ENCODE assay signal across 13 mouse cellular contexts in genomic region chr3:87154398-87155287, GRCm38 (mm10). TPM values are rescaled to one million over a fixed set of nuclear protein-coding genes. Genes with fewer than 3 reads are reported as not detected.
DNase-seq lines count a peak whose midpoint lies in the region; ATAC-seq and TF ChIP-seq lines count a peak whose summit lies in the region.
"Had no signal": no experiment of that assay in that cellular context is flagged by ENCODE, and none has a peak within 500 bp of the region (broad histone marks: within the 10 kb centered on the region; RNA-seq: fewer than 3 reads in every experiment).

No protein-coding gene starts in this region.

- H3K4me3 ChIP-seq in gastrocnemius, adult 2 months, result no peak overlapping the region
- H3K4me3 ChIP-seq in stomach, embryonic 14.5 days (ENCODE audit: low read depth, low read length), result no peak overlapping the region
- H3K4me3 ChIP-seq in stomach, postnatal 0 days (ENCODE audit: low read depth, low read length), result no peak overlapping the region
- H3K4me3 ChIP-seq in limb, embryonic 13.5 days, result no peak overlapping the region
- H3K4me3 ChIP-seq in left cerebral cortex, adult 2 months, result no peak overlapping the region
- H3K4me3 ChIP-seq: neural tube, embryonic 12.5 days had no signal

- H3K36me3 ChIP-seq in stomach, embryonic 14.5 days (ENCODE audit: control insufficient read depth, insufficient read depth, low read length), result no peaks in the 10 kb centered on the region
- no peaks in the 10 kb centered on the region for H3K36me3 ChIP-seq in stomach, postnatal 0 days (ENCODE audit: control insufficient read depth, insufficient read depth, low read length)
- 0 out of 2 replicates have a peak, but pooled peaks cover 3% of the 10 kb centered on the region for H3K36me3 ChIP-seq in limb, embryonic 13.5 days
- H3K36me3 ChIP-seq: neural tube, embryonic 12.5 days had no signal

- H3K27ac ChIP-seq in gastrocnemius, adult 2 months, result peak overlapping the region; percentile 84
- peak overlapping the region; percentile 52 for H3K27ac ChIP-seq in stomach, embryonic 14.5 days (ENCODE audit: low read length)
- H3K27ac ChIP-seq in stomach, postnatal 0 days (replicated peaks), result no peak overlapping the region; the same call in 1 of the 2 replicates
- peak overlapping the region; percentile 63; the same call in 1 of the 2 replicates for H3K27ac ChIP-seq in limb, embryonic 13.5 days
- H3K27ac ChIP-seq in left cerebral cortex, adult 2 months, result no peak overlapping the region
- H3K27ac ChIP-seq: neural tube, embryonic 12.5 days had no signal

- intact Hi-C loops in gastrocnemius, adult 2 months (cut with DNase I), result no loop called here
- intact Hi-C loops in gastrocnemius, postnatal 14 days (cut with DNase I; ENCODE audit: low total_unique reads), result no loop called here
- intact Hi-C loops in left cerebral cortex, adult 2 months (cut with DNase I), result no loop called here

- H3K4me1 ChIP-seq in stomach, embryonic 14.5 days (ENCODE audit: control insufficient read depth, insufficient read depth, low read length), result peaks cover 68% of the 10 kb centered on the region
- peaks cover 10% of the 10 kb centered on the region for H3K4me1 ChIP-seq in stomach, postnatal 0 days (replicated peaks; ENCODE audit: control insufficient read depth, insufficient read depth)
- peaks cover 97% of the 10 kb centered on the region for H3K4me1 ChIP-seq in limb, embryonic 13.5 days

- no peak for DNase-seq in gastrocnemius, adult 2 months
- DNase-seq in gastrocnemius, postnatal 14 days, result no peak
- no peak for DNase-seq in stomach, postnatal 0 days (ENCODE audit: low spot score)
- DNase-seq in left cerebral cortex, adult 11 months (ENCODE audit: low spot score), result no peak
- DNase-seq in left cerebral cortex, adult 2 months (ENCODE audit: extremely low spot score in 1 of 2, low spot score in 2 of 2), result no peak
- DNase-seq in spleen, postnatal 14 days (ENCODE audit: low spot score in 2 of 2), result no peak
- DNase-seq: cerebellum, postnatal 14 days; heart, postnatal 10 days; thymus, adult 18-20 months had no signal

- H3K27me3 ChIP-seq in stomach, embryonic 14.5 days (ENCODE audit: control insufficient read depth, insufficient read depth, low read length), result no peaks in the 10 kb centered on the region
- no peaks in the 10 kb centered on the region for H3K27me3 ChIP-seq in stomach, postnatal 0 days (ENCODE audit: control insufficient read depth, insufficient read depth, low read length)
- H3K27me3 ChIP-seq in limb, embryonic 13.5 days, result no peaks in the 10 kb centered on the region
- H3K27me3 ChIP-seq: neural tube, embryonic 12.5 days had no signal

- 52% methylated on average over 15 of the region's 15 CpGs for WGBS in stomach, embryonic 14.5 days
- 51% methylated on average over 15 of the region's 15 CpGs for WGBS in stomach, postnatal 0 days
- WGBS in limb, embryonic 13.5 days, result 52% methylated on average over 15 of the region's 15 CpGs

- H3K9me3 ChIP-seq in stomach, embryonic 14.5 days (ENCODE audit: control insufficient read depth, low read depth, low read length), result no peaks in the 10 kb centered on the region
- no peaks in the 10 kb centered on the region for H3K9me3 ChIP-seq in stomach, postnatal 0 days (ENCODE audit: control insufficient read depth, low read length)
- H3K9me3 ChIP-seq in limb, embryonic 13.5 days, result no peaks in the 10 kb centered on the region
- H3K9me3 ChIP-seq: neural tube, embryonic 12.5 days had no signal

- ATAC-seq in stomach, embryonic 14.5 days (ENCODE audit: insufficient number of reproducible peaks, insufficient read depth, low FRiP score, low read depth), result no peak
- ATAC-seq in stomach, postnatal 0 days (ENCODE audit: low FRiP score, low TSS enrichment), result no peak
- no peak for ATAC-seq in limb, embryonic 13.5 days (ENCODE audit: low FRiP score, low read depth)
- ATAC-seq: activated CD4-positive, CD25-positive, alpha-beta regulatory T cell, adult 4 months had no signal

- TF ChIP-seq EP300 in stomach, postnatal 0 days (optimal IDR thresholded peaks at IDR 0.05), result no peak

- no peak overlapping the region for H3K4me2 ChIP-seq in stomach, embryonic 14.5 days (replicated peaks; ENCODE audit: low read depth, low read length)
- no peak overlapping the region for H3K4me2 ChIP-seq in stomach, postnatal 0 days (replicated peaks; ENCODE audit: low read depth)
- H3K4me2 ChIP-seq in limb, embryonic 13.5 days (replicated peaks), result no peak overlapping the region
- H3K4me2 ChIP-seq: neural tube, embryonic 12.5 days had no signal

- no peak overlapping the region for H3K9ac ChIP-seq in stomach, embryonic 14.5 days (replicated peaks; ENCODE audit: low read depth, low read length)
- H3K9ac ChIP-seq in stomach, postnatal 0 days (ENCODE audit: low read length), result no peak overlapping the region
- H3K9ac ChIP-seq in limb, embryonic 13.5 days, result no peak overlapping the region
- H3K9ac ChIP-seq: neural tube, embryonic 12.5 days had no signal

- TF ChIP-seq CTCF in gastrocnemius, adult 2 months (IDR thresholded peaks at IDR 0.05), result no peak
- TF ChIP-seq CTCF in stomach, postnatal 0 days (IDR thresholded peaks at IDR 0.05; ENCODE audit: low read depth), result no peak
- TF ChIP-seq CTCF in left cerebral cortex, adult 2 months (IDR thresholded peaks at IDR 0.05), result no peak

RNA-seq across cellular contexts. Expression of gene Kirrel, which starts 19.9 kb away (rescaled TPM):
- 1 to 10 TPM; 4.1 to 5.7 TPM for total RNA-seq in gastrocnemius, adult 2 months (2021)
- 10 to 100 TPM in 1 of 2 experiments, 1 to 10 TPM in 1; 8.4 to 10.5 TPM for total RNA-seq in gastrocnemius, postnatal 14 days (2021)
- 9.1 and 10.0 TPM in 2 replicates for polyA plus RNA-seq in stomach, embryonic 14.5 days (2014; fragmentation: Nextera tagmentation; extraction: Ambion mirVana)
- polyA plus RNA-seq in stomach, postnatal 0 days (2015; fragmentation: Nextera tagmentation; extraction: Ambion mirVana), result 4.1 and 4.5 TPM in 2 replicates
- polyA plus RNA-seq in limb, embryonic 13.5 days (2015; fragmentation: Nextera tagmentation; extraction: Ambion mirVana), result 25.6 and 26.1 TPM in 2 replicates
- total RNA-seq in left cerebral cortex, adult 2 months (2021), result 1 to 10 TPM; 4.3 to 4.9 TPM
- polyA plus RNA-seq: activated CD4-positive, CD25-positive, alpha-beta regulatory T cell, adult 4 months had no signal

Comparison
In these comparisons a context has a peak if more than half of its experiments do, and no peak if none do; other contexts are left out.
1. H3K27ac ChIP-seq: peak in gastrocnemius, adult 2 months (single experiment), stomach, embryonic 14.5 days (single experiment) and limb, embryonic 13.5 days (single experiment); none in stomach, postnatal 0 days (single experiment) and left cerebral cortex, adult 2 months (single experiment).